Mouse (Mus musculus) limb, embryonic 14.5 days (tissue): ENCODE results near the gene Dgkg. TPM values are rescaled to one million over a fixed set of nuclear protein-coding genes. Genes with fewer than 3 reads are reported as not detected.

Source experiments
- ATAC-seq: fragments of 200-750 bp; cut with Nextera tagmentation; 2 replicates; pipeline ENCODE4 v1.8.0; 2017; ENCODE audit warnings: low read depth, moderate number of reproducible peaks, moderate TSS enrichment; ENCODE audit not compliant: low FRiP score
- DNase-seq: peaks from one replicate; pipeline ENCODE4 v3.0.0-alpha.2; 2015; ENCODE audit warnings: low spot score
- H3K27ac ChIP-seq: fragments of 300-500 bp; sonication (generic); replicated peaks from 2 replicates; pipeline ENCODE4 v1.5.1; 2014; ENCODE audit warnings: low read depth, mild to moderate bottlenecking, low read length, moderate library complexity, mixed read lengths
- H3K27me3 ChIP-seq: fragments of 300-500 bp; sonication (generic); 2 replicates; pipeline ENCODE4 v1.6.1; 2014; ENCODE audit warnings: low read length, mixed read lengths; ENCODE audit not compliant: control insufficient read depth, insufficient read depth
- H3K36me3 ChIP-seq: fragments of 300-500 bp; sonication (generic); 2 replicates; pipeline ENCODE4 v1.6.1; 2014; ENCODE audit warnings: mild to moderate bottlenecking, low read length, moderate library complexity, mixed read lengths; ENCODE audit not compliant: control insufficient read depth, insufficient read depth
- H3K4me1 ChIP-seq: fragments of 300-500 bp; sonication (generic); 2 replicates; pipeline ENCODE4 v1.6.1; 2014; ENCODE audit warnings: antibody characterized with exemption, low read length, mixed read lengths; ENCODE audit not compliant: control insufficient read depth, insufficient read depth
- H3K4me2 ChIP-seq: fragments of 300-500 bp; sonication (generic); replicated peaks from 2 replicates; pipeline ENCODE4 v1.6.1; 2014; ENCODE audit warnings: low read depth, mild to moderate bottlenecking, low read length, moderate library complexity; ENCODE audit not compliant: severe bottlenecking
- H3K4me3 ChIP-seq: fragments of 300-500 bp; sonication (generic); replicated peaks from 2 replicates; pipeline ENCODE4 v1.5.1; 2014; ENCODE audit warnings: low read length
- H3K9ac ChIP-seq: fragments of 300-500 bp; sonication (generic); 2 replicates; pipeline ENCODE4 v1.6.1; 2014; ENCODE audit warnings: mild to moderate bottlenecking, low read depth, low read length, moderate library complexity; ENCODE audit not compliant: severe bottlenecking
- H3K9me3 ChIP-seq: fragments of 300-500 bp; sonication (generic); 2 replicates; pipeline ENCODE4 v1.6.1; 2016; ENCODE audit warnings: low read length; ENCODE audit not compliant: control insufficient read depth
- POLR2A ChIP-seq: fragments of 200-500 bp; IDR thresholded peaks from 2 replicates; pipeline ENCODE4 v1.8.0; 2012; ENCODE audit warnings: inconsistent platforms, mild to moderate bottlenecking, moderate library complexity, borderline replicate concordance; ENCODE audit not compliant: insufficient read depth, insufficient read length; ENCODE audit errors: extremely low read depth
- WGBS: fragments of 180-500 bp; shearing (Covaris S2); extraction: QIAGEN DNeasy Blood & Tissue Kit; methylation state at CpG from one replicate; pipeline ENCODE4 v1.1.7; 2014; 5-methylcytosine and 5-hydroxymethylcytosine counted together
- polyA plus RNA-seq, 2 experiments: library from polyadenylated mRNA; depleted of rRNA in 1 of 2; stranded (reverse) in 1 of 2; unstranded in 1 of 2; fragments of >200 nt; fragmentation: Nextera tagmentation in 1 of 2; extraction: Ambion mirVana in 1 of 2; gene quantifications; 2 replicates each; pipeline versions ENCODE4 v1.2.1 to v1.2.3; 2012 to 2014

Dgkg gene
- polyA plus RNA-seq, 2 experiments, result 0.08 to 0.26 TPM

- H3K9me3 ChIP-seq, result no peaks in the 10 kb centered on the region
- H3K4me2 ChIP-seq, result no peak overlapping the region
- no peak for TF ChIP-seq POLR2A
- H3K4me1 ChIP-seq, result 0 out of 2 replicates have a peak, but pooled peaks cover 2% of the 10 kb centered on the region
- H3K36me3 ChIP-seq, result no peaks in the 10 kb centered on the region
- ATAC-seq (no peak), DNase-seq (no peak)
- no peak overlapping the region for H3K9ac ChIP-seq
- no peaks in the 10 kb centered on the region for H3K27me3 ChIP-seq
- no peak overlapping the region for H3K4me3 ChIP-seq
- no peak overlapping the region for H3K27ac ChIP-seq
- WGBS, result 53% methylated on average over 11 of the region's 11 CpGs
Observed at GRCm38 (mm10) chr16:22582173-22582929, 74.7 kb downstream of the Dgkg start.

- no peak for TF ChIP-seq POLR2A
- ATAC-seq (no peak), DNase-seq (peak; percentile 22)
- Histone ChIP-seq H3K9ac (no peak overlapping the region), H3K4me3 (no peak overlapping the region), H3K27me3 (no peaks in the 10 kb centered on the region), H3K4me2 (no peak overlapping the region), H3K4me1 (0 out of 2 replicates have a peak, but pooled peaks cover 2% of the 10 kb centered on the region), H3K27ac (no peak overlapping the region), H3K36me3 (no peaks in the 10 kb centered on the region), H3K9me3 (no peaks in the 10 kb centered on the region)
- 49% methylated on average over 5 of the region's 5 CpGs for WGBS
Observed at GRCm38 (mm10) chr16:22580103-22580502, 76.9 kb downstream of the Dgkg start.

- Histone ChIP-seq H3K9me3 (no peaks in the 10 kb centered on the region), H3K4me3 (no peak overlapping the region), H3K27ac (no peak overlapping the region), H3K4me2 (no peak overlapping the region), H3K9ac (no peak overlapping the region), H3K4me1 (0 out of 2 replicates have a peak, but pooled peaks cover 2% of the 10 kb centered on the region), H3K27me3 (no peaks in the 10 kb centered on the region), H3K36me3 (no peaks in the 10 kb centered on the region)
- ATAC-seq (no peak), DNase-seq (no peak)
- 80% methylated on average over 10 of the region's 10 CpGs for WGBS
- no peak for TF ChIP-seq POLR2A
Observed at GRCm38 (mm10) chr16:22578883-22579282, 78.1 kb downstream of the Dgkg start.

- H3K4me3 ChIP-seq, result no peak overlapping the region
- 0 out of 2 replicates have a peak, but pooled peaks cover 2% of the 10 kb centered on the region for H3K4me1 ChIP-seq
- no peak overlapping the region for H3K9ac ChIP-seq
- H3K9me3 ChIP-seq, result no peaks in the 10 kb centered on the region
- WGBS, result 48% methylated on average over 8 of the region's 8 CpGs
- no peaks in the 10 kb centered on the region for H3K36me3 ChIP-seq
- ATAC-seq (no peak), DNase-seq (no peak)
- no peak overlapping the region for H3K27ac ChIP-seq
- no peak for TF ChIP-seq POLR2A
- no peaks in the 10 kb centered on the region for H3K27me3 ChIP-seq
- H3K4me2 ChIP-seq, result no peak overlapping the region
Observed at GRCm38 (mm10) chr16:22577656-22578055, 79.4 kb downstream of the Dgkg start.

- no peak overlapping the region for H3K4me3 ChIP-seq
- no peak overlapping the region for H3K4me2 ChIP-seq
- no peaks in the 10 kb centered on the region; the same call in 1 of the 2 replicates for H3K27me3 ChIP-seq
- no peak overlapping the region for H3K9ac ChIP-seq
- H3K36me3 ChIP-seq, result no peaks in the 10 kb centered on the region
- DNase-seq (no peak), ATAC-seq (no peak)
- no peaks in the 10 kb centered on the region for H3K9me3 ChIP-seq
- no peak for TF ChIP-seq POLR2A
- H3K4me1 ChIP-seq, result no peaks in the 10 kb centered on the region
- H3K27ac ChIP-seq, result no peak overlapping the region
- WGBS, result 60% methylated on average over 6 of the region's 7 CpGs
Observed at GRCm38 (mm10) chr16:22574164-22574563, 82.9 kb downstream of the Dgkg start.
